Comparison of ENCODE assay signal across 15 mouse cellular contexts in the genomic region with DNA sequence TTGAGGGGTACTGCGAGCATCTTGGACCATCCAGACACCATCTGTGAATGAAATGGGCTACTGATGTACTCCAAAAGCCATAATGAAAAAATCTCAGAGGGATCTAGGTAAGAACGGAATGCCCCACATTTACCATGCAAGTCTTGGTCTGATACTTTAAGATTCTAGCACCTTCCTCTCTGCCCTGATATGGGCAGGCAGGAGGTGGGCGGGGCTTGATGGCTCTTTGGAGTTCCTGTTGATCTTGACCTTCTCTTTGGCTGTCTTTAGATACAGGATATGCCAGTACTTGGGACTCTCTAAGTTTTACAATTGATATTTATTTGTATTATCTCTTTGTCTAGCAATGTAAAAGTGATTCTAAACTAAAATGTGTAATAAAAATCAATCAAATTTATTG. TPM values are rescaled to one million over a fixed set of nuclear protein-coding genes. Genes with fewer than 3 reads are reported as not detected.
DNase-seq lines count a peak whose midpoint lies in the region; ATAC-seq and TF ChIP-seq lines count a peak whose summit lies in the region.
"Had no signal": no experiment of that assay in that cellular context is flagged by ENCODE, and none has a peak within 500 bp of the region (broad histone marks: within the 10 kb centered on the region; RNA-seq: fewer than 3 reads in every experiment).

No protein-coding gene starts in this region.

- no peak overlapping the region for H3K27ac ChIP-seq in midbrain, embryonic 15.5 days
- H3K27ac ChIP-seq: embryonic facial prominence, embryonic 13.5 days; neural tube, embryonic 15.5 days had no signal

- TF ChIP-seq POLR2A in lung, adult 2 months (IDR thresholded peaks at IDR 0.05; ENCODE audit: borderline replicate concordance, extremely low read depth, low read depth, low read length) = no peak

- peaks cover 29% of the 10 kb centered on the region for H3K36me3 ChIP-seq in midbrain, embryonic 15.5 days (replicated peaks)

- H3K4me1 ChIP-seq in lung, adult 2 months (ENCODE audit: control insufficient read depth, insufficient read depth, low read length) = peaks cover 15% of the 10 kb centered on the region
- no peaks in the 10 kb centered on the region for H3K4me1 ChIP-seq in midbrain, embryonic 15.5 days
- H3K4me1 ChIP-seq: neural tube, embryonic 15.5 days had no signal

- no peak overlapping the region for H3K9ac ChIP-seq in midbrain, embryonic 15.5 days
- H3K9ac ChIP-seq: embryonic facial prominence, embryonic 13.5 days; neural tube, embryonic 15.5 days had no signal

- no peak overlapping the region for H3K4me2 ChIP-seq in midbrain, embryonic 15.5 days
- H3K4me2 ChIP-seq: embryonic facial prominence, embryonic 13.5 days; neural tube, embryonic 15.5 days had no signal

- DNase-seq in adrenal gland, postnatal 36 days = peak; percentile 42 to 74
- no peak for DNase-seq in adrenal gland, adult 18-20 months (ENCODE audit: low spot score in 2 of 2)
- peak; percentile 63 for DNase-seq in lung, postnatal 36 days
- no peak for DNase-seq in lung, adult 2 months
- DNase-seq in thymus, postnatal 25 days = peak; percentile 46
- no peak for DNase-seq in layer of hippocampus, adult 9-10 months (ENCODE audit: low spot score)
- DNase-seq: gastrocnemius, postnatal 36 days; heart, postnatal 10 days; midbrain, embryonic 14.5 days; right cerebral cortex, postnatal 14 days had no signal

- ATAC-seq in erythroid progenitor cell, adult 5-6 weeks (replicated peaks; ENCODE audit: low FRiP score, poor library complexity, severe bottlenecking) = 0 out of 2 replicates have a peak, but pooled peaks have one; percentile 32
- ATAC-seq in midbrain, embryonic 15.5 days (replicated peaks) = no peak
- ATAC-seq: forebrain, embryonic 14.5 days had no signal

- 86% methylated on average over 3 of the region's 3 CpGs for WGBS in lung, adult 2 months
- WGBS in midbrain, embryonic 15.5 days = 98% methylated on average over 3 of the region's 3 CpGs

- no peaks in the 10 kb centered on the region for H3K27me3 ChIP-seq in midbrain, embryonic 15.5 days (replicated peaks)
- H3K27me3 ChIP-seq: embryonic facial prominence, embryonic 13.5 days; neural tube, embryonic 15.5 days had no signal

- no peaks in the 10 kb centered on the region for H3K9me3 ChIP-seq in midbrain, embryonic 15.5 days
- H3K9me3 ChIP-seq: embryonic facial prominence, embryonic 13.5 days; neural tube, embryonic 15.5 days had no signal

- no peak overlapping the region for H3K4me3 ChIP-seq in lung, adult 2 months (replicated peaks; ENCODE audit: extremely low read depth, low read depth, low read length)
- H3K4me3 ChIP-seq in midbrain, embryonic 15.5 days = no peak overlapping the region
- H3K4me3 ChIP-seq: embryonic facial prominence, embryonic 13.5 days; neural tube, embryonic 15.5 days had no signal

- no peak for TF ChIP-seq CTCF in lung, adult 2 months (IDR thresholded peaks at IDR 0.05; ENCODE audit: insufficient read depth, low read length)

RNA-seq across cellular contexts. Expression of gene Asxl1, which starts 12.6 kb away (rescaled TPM):
- total RNA-seq in adrenal gland, postnatal 36 days (2021) = 10 to 100 TPM; 22.7 to 31.8 TPM
- total RNA-seq in adrenal gland, adult 18-20 months (2021) = 10 to 100 TPM; 15.4 to 20.9 TPM
- polyA plus RNA-seq in lung, adult 2 months (2012; rRNA removed) = 11.4 and 15.3 TPM in 2 replicates
- total RNA-seq in erythroid progenitor cell, adult 5-6 weeks (2015; ENCODE audit: low replicate concordance) = 37.5 and 37.7 TPM in 2 replicates
- total RNA-seq in erythroid progenitor cell, adult 5-6 weeks (2017; ENCODE audit: low replicate concordance) = 43.1 and 57.7 TPM in 2 replicates
- polyA plus RNA-seq in midbrain, embryonic 15.5 days (2015; fragmentation: Nextera tagmentation; extraction: Ambion mirVana) = 13.7 and 14.9 TPM in 2 replicates

RNA-seq across cellular contexts. Expression of gene Kif3b, which starts 41.8 kb away (rescaled TPM):
- 10 to 100 TPM; 27.7 to 31.1 TPM for total RNA-seq in adrenal gland, postnatal 36 days (2021)
- 10 to 100 TPM; 21.4 to 25.3 TPM for total RNA-seq in adrenal gland, adult 18-20 months (2021)
- 6.4 and 10.8 TPM in 2 replicates for polyA plus RNA-seq in lung, adult 2 months (2012; rRNA removed)
- 2.5 and 3.2 TPM in 2 replicates for total RNA-seq in erythroid progenitor cell, adult 5-6 weeks (2015; ENCODE audit: low replicate concordance)
- 1.4 and 4.9 TPM in 2 replicates for total RNA-seq in erythroid progenitor cell, adult 5-6 weeks (2017; ENCODE audit: low replicate concordance)
- polyA plus RNA-seq in midbrain, embryonic 15.5 days (2015; fragmentation: Nextera tagmentation; extraction: Ambion mirVana) = 24.6 and 24.7 TPM in 2 replicates

Comparison
In these comparisons a context has a peak if more than half of its experiments do, and no peak if none do; other contexts are left out.
1. DNase-seq: peak in adrenal gland, postnatal 36 days (2 of 2), lung, postnatal 36 days (single experiment) and thymus, postnatal 25 days (single experiment); none in adrenal gland, adult 18-20 months (0 of 2), lung, adult 2 months (single experiment) and layer of hippocampus, adult 9-10 months (single experiment).